Mouse (Mus musculus) megakaryocyte, embryonic 14.5 days (primary cell): Measurements from ENCODE around the gene Myo7a.

ENCODE experiments used
- FLI1 ChIP-seq: IDR thresholded peaks from 2 replicates; pipeline ENCODE4 v1.6.1; 2012; ENCODE audit warnings: low read length, inconsistent platforms, mixed read lengths
- GATA1 ChIP-seq: IDR thresholded peaks from 3 replicates; pipeline ENCODE4 v1.6.1; 2012; ENCODE audit warnings: mixed read lengths, low read length, inconsistent platforms, borderline replicate concordance

DNA sequence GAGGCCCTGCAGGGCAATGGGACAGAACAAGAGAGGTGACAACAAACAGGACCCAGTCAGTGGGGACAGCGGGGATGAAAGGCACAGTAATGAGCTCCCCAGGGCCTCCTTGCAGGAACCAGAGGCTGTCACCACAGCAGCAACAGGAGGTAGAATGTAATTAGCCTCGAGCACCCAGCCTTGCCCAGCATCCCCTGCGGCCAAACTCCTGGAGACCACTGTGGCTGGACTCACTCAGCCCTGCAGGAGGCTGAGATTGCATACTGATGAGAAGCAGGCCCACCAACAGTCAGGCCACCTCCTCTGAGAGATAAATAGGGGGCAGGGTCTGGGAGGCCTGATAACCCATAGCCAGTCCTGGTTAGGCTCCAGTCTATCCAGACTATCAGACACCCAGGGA, 30.5 kb upstream of the Myo7a start:
- TF ChIP-seq GATA1 (no peak), FLI1 (no peak)
